ENCODE assay signal across 8 mouse cellular contexts in the genomic region with DNA sequence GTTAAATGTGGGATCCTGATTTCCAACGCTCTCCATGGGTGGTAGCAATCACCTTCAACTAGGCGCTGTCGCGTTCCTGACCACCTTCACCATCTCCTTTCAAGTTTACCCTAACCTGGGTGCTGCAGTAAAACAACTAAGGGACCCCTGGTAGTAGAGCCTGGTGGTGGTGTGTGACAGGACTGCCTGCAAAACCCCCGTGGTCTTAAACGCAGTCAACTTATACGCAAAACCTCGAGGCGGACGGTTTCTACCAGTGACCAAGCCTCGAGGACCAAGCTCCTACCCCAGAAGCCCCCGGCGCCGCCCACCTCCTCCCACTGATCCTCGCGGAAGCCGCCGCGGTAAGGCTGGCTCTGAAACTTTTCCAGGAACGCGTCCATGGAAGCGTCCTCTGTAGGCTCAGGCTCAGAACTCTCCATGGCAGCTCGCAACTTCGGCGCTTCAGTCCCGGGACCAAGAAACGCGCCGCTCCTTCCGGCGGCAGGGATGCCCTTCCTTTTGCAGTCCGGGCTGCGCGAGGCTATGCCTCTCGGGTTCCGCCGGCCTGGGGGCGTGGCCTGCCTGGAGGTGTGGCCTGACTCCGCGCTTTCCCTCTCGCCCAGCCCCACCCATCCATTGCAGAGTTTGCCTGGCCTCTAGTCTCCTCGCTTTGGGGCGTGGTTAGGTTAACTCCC. TPM values are rescaled to one million over a fixed set of nuclear protein-coding genes. Genes with fewer than 3 reads are reported as not detected.
A peak's percentile ranks its signal among the peaks of the same experiment; 100 is the strongest.
DNase-seq lines count a peak whose midpoint lies in the region; ATAC-seq and TF ChIP-seq lines count a peak whose summit lies in the region.

Gene Ttc4 (minus strand): TSS at position 503 of the 677 bp plus-strand sequence.

- H3K27ac ChIP-seq in embryonic facial prominence, embryonic 13.5 days: peak within 1 kb of the TSS; percentile 68
- H3K27ac ChIP-seq in kidney, adult 2 months (ENCODE audit: insufficient read depth, low read depth, low read length): no peak within 1 kb of the TSS
- peak within 1 kb of the TSS; percentile 69; the same call in 1 of the 2 replicates for H3K27ac ChIP-seq in limb, embryonic 12.5 days
- H3K27ac ChIP-seq in midbrain, embryonic 15.5 days: 0 out of 2 replicates have a peak within 1 kb of the TSS, but pooled peaks have one; percentile 31
- peak within 1 kb of the TSS; percentile 38; the same call in 1 of the 2 replicates for H3K27ac ChIP-seq in spleen, adult 2 months (ENCODE audit: insufficient read depth, low read length)

- H3K4me2 ChIP-seq in embryonic facial prominence, embryonic 13.5 days: peak within 1 kb of the TSS; percentile 84
- H3K4me2 ChIP-seq in limb, embryonic 12.5 days: peak within 1 kb of the TSS; percentile 75
- H3K4me2 ChIP-seq in midbrain, embryonic 15.5 days: peak within 1 kb of the TSS; percentile 67

- WGBS in embryonic facial prominence, embryonic 13.5 days: under 1% methylated on average over 43 of the region's 43 CpGs
- WGBS in kidney, adult 2 months: under 1% methylated on average over 43 of the region's 43 CpGs
- WGBS in limb, embryonic 12.5 days: under 1% methylated on average over 43 of the region's 43 CpGs
- under 1% methylated on average over 43 of the region's 43 CpGs for WGBS in midbrain, embryonic 15.5 days
- under 1% methylated on average over 43 of the region's 43 CpGs for WGBS in spleen, adult 2 months

- no peaks in the 10 kb centered on the region for H3K9me3 ChIP-seq in embryonic facial prominence, embryonic 13.5 days
- H3K9me3 ChIP-seq in limb, embryonic 12.5 days: no peaks in the 10 kb centered on the region
- no peaks in the 10 kb centered on the region for H3K9me3 ChIP-seq in midbrain, embryonic 15.5 days

- no peaks in the 10 kb centered on the region for H3K27me3 ChIP-seq in embryonic facial prominence, embryonic 13.5 days
- no peaks in the 10 kb centered on the region for H3K27me3 ChIP-seq in kidney, adult 2 months (replicated peaks; ENCODE audit: control insufficient read depth, insufficient read depth, low read length)
- H3K27me3 ChIP-seq in limb, embryonic 12.5 days: no peaks in the 10 kb centered on the region
- no peaks in the 10 kb centered on the region for H3K27me3 ChIP-seq in midbrain, embryonic 15.5 days (replicated peaks)
- H3K27me3 ChIP-seq in spleen, adult 2 months (ENCODE audit: control insufficient read depth, insufficient read depth, low read length): no peaks in the 10 kb centered on the region

- peak; percentile 40 for TF ChIP-seq POLR2A in kidney, adult 2 months (IDR thresholded peaks at IDR 0.05; ENCODE audit: low read depth, low read length)
- peak; percentile 62 for TF ChIP-seq POLR2A in spleen, adult 2 months (IDR thresholded peaks at IDR 0.05; ENCODE audit: low read depth, low read length)

- H3K9ac ChIP-seq in embryonic facial prominence, embryonic 13.5 days: peak within 1 kb of the TSS; percentile 92
- H3K9ac ChIP-seq in limb, embryonic 12.5 days (replicated peaks): peak within 1 kb of the TSS; percentile 83
- H3K9ac ChIP-seq in midbrain, embryonic 15.5 days: peak within 1 kb of the TSS; percentile 65

- peaks cover 33% of the 10 kb centered on the region for H3K36me3 ChIP-seq in embryonic facial prominence, embryonic 13.5 days
- H3K36me3 ChIP-seq in kidney, adult 2 months (ENCODE audit: control insufficient read depth, insufficient read depth, low read length): peaks cover 4% of the 10 kb centered on the region; the same call in 1 of the 2 replicates
- peaks cover 35% of the 10 kb centered on the region for H3K36me3 ChIP-seq in limb, embryonic 12.5 days
- peaks cover 16% of the 10 kb centered on the region; the same call in 1 of the 2 replicates for H3K36me3 ChIP-seq in midbrain, embryonic 15.5 days (replicated peaks)
- peaks cover 15% of the 10 kb centered on the region for H3K36me3 ChIP-seq in spleen, adult 2 months (ENCODE audit: control insufficient read depth, insufficient read depth, low read length)

- H3K4me1 ChIP-seq in embryonic facial prominence, embryonic 13.5 days: peaks cover 11% of the 10 kb centered on the region
- H3K4me1 ChIP-seq in kidney, adult 2 months (ENCODE audit: control insufficient read depth, insufficient read depth, low read length): 0 out of 2 replicates have a peak, but pooled peaks cover 2% of the 10 kb centered on the region
- H3K4me1 ChIP-seq in limb, embryonic 12.5 days (replicated peaks): peaks cover 5% of the 10 kb centered on the region
- peaks cover 10% of the 10 kb centered on the region for H3K4me1 ChIP-seq in midbrain, embryonic 15.5 days
- peaks cover 3% of the 10 kb centered on the region; the same call in 1 of the 2 replicates for H3K4me1 ChIP-seq in spleen, adult 2 months (ENCODE audit: control insufficient read depth, insufficient read depth, insufficient read length)

- DNase-seq in 3134 (ENCODE audit: extremely low read depth, insufficient read length, low spot score): peak; percentile 96
- peak; percentile 93 to 95 for DNase-seq in adrenal gland, postnatal 36 days
- DNase-seq in heart, adult 18-20 months: peak; percentile 91
- peak; percentile 93 for DNase-seq in kidney, adult 2 months
- peak; percentile 79 to 81 for DNase-seq in spleen, adult 2 months (ENCODE audit: low read depth in 1 of 2, low spot score in 2 of 2)

- TF ChIP-seq CTCF in kidney, adult 2 months (conservative IDR thresholded peaks at IDR 0.05; ENCODE audit: insufficient read depth, insufficient read length, low read depth, low read length): no peak
- TF ChIP-seq CTCF in spleen, adult 2 months (IDR thresholded peaks at IDR 0.05; ENCODE audit: extremely low read depth, insufficient read depth, insufficient read length, insufficient replicate concordance): 0 out of 2 replicates have a peak, but pooled peaks have one; percentile 3

- ATAC-seq in embryonic facial prominence, embryonic 13.5 days (ENCODE audit: insufficient number of reproducible peaks, insufficient read depth, low FRiP score, low TSS enrichment, low read depth): peak; percentile 88
- peak; percentile 96 for ATAC-seq in limb, embryonic 12.5 days (ENCODE audit: insufficient number of reproducible peaks, insufficient read depth, low FRiP score, low TSS enrichment, low read depth)
- peak; percentile 97 for ATAC-seq in midbrain, embryonic 15.5 days (replicated peaks)

- peak within 1 kb of the TSS; percentile 74 for H3K4me3 ChIP-seq in embryonic facial prominence, embryonic 13.5 days
- peak within 1 kb of the TSS; percentile 83 for H3K4me3 ChIP-seq in kidney, adult 2 months (ENCODE audit: insufficient read depth, low read depth, low read length)
- peak within 1 kb of the TSS; percentile 87 for H3K4me3 ChIP-seq in limb, embryonic 12.5 days (replicated peaks)
- peak within 1 kb of the TSS; percentile 76 for H3K4me3 ChIP-seq in midbrain, embryonic 15.5 days
- H3K4me3 ChIP-seq in spleen, adult 2 months (ENCODE audit: extremely low read depth, insufficient read depth, insufficient read length): peak within 1 kb of the TSS; percentile 89

RNA-seq across cellular contexts. Expression of gene Ttc4, which starts in this region (rescaled TPM):
- 10 to 100 TPM; 23.4 to 24.4 TPM for total RNA-seq in adrenal gland, postnatal 36 days (2021)
- polyA plus RNA-seq in embryonic facial prominence, embryonic 13.5 days (2015; fragmentation: Nextera tagmentation; extraction: Ambion mirVana): 104 and 106 TPM in 2 replicates
- 10 to 100 TPM; 18.9 to 20.2 TPM for total RNA-seq in heart, adult 18-20 months (2021)
- polyA plus RNA-seq in kidney, adult 2 months (2012; rRNA removed): 41.3 and 50.4 TPM in 2 replicates
- polyA plus RNA-seq in limb, embryonic 12.5 days (2016; fragmentation: Nextera tagmentation; extraction: Ambion mirVana): 107 and 122 TPM in 2 replicates
- 158 TPM in 2 replicates for polyA plus RNA-seq in midbrain, embryonic 15.5 days (2015; fragmentation: Nextera tagmentation; extraction: Ambion mirVana)
- polyA plus RNA-seq in spleen, adult 2 months (2012; rRNA removed): 34.7 and 37.6 TPM in 2 replicates
